Mouse (Mus musculus): ENCODE measurements at regions not wholly inside any gene's neighbourhood (a gene's known extent, or its start where the extent isn't known, plus 50 kb on each side); places are given as distances from the start of the nearest gene placed in this dataset.

- no peaks in the 10 kb centered on the region for H3K27me3 ChIP-seq (ENCODE audit: control insufficient read depth in 1 of 2, insufficient read depth in 2 of 2, low read length in 2 of 2)
- no peaks in the 10 kb centered on the region for H3K36me3 ChIP-seq (ENCODE audit: control insufficient read depth in 1 of 2, insufficient read depth in 2 of 2, low read length in 2 of 2)
- H3K9ac ChIP-seq (ENCODE audit: control insufficient read depth, low read depth, low read length, poor library complexity, severe bottlenecking): no peak overlapping the region
- no peaks in the 10 kb centered on the region for H3K79me2 ChIP-seq (ENCODE audit: control insufficient read depth, insufficient read depth, low read length, poor library complexity)
- no peak for DNase-seq (ENCODE audit: low read depth, low spot score)
- H3K4me1 ChIP-seq (ENCODE audit: control insufficient read depth in 1 of 2, insufficient read depth in 2 of 2, low read length in 2 of 2): no peaks in the 10 kb centered on the region
- TF ChIP-seq MXI1 (IDR thresholded peaks at IDR 0.05; ENCODE audit: low read depth, low read length) (no peak), TAL1 (IDR thresholded peaks at IDR 0.05; ENCODE audit: low read length) (no peak), EP300 (IDR thresholded peaks at IDR 0.05; ENCODE audit: low read depth in 1 of 2, low read length in 2 of 2) (no peak), ZNF384 (IDR thresholded peaks at IDR 0.05; ENCODE audit: low read depth, low read length) (no peak)
- H3K27ac ChIP-seq (ENCODE audit: control insufficient read depth, low read depth, low read length): no peak overlapping the region
- no peak overlapping the region for H3K4me3 ChIP-seq (ENCODE audit: control insufficient read depth in 1 of 2, insufficient read depth in 1 of 2, low read depth in 2 of 2, low read length in 2 of 2)
- no peaks in the 10 kb centered on the region for H3K9me3 ChIP-seq (replicated peaks; ENCODE audit: insufficient read depth, low read length)
Observed at GRCm38 (mm10) chr10:91572796-91573195, 391.7 kb upstream of the Tmpo start.

GRCm38 (mm10) chr10:91569046-91569445, 387.9 kb upstream of the Tmpo start:
- TF ChIP-seq CHD2 (IDR thresholded peaks at IDR 0.05; ENCODE audit: low read length) (no peak), USF2 (IDR thresholded peaks at IDR 0.05; ENCODE audit: borderline replicate concordance in 1 of 2, insufficient read depth in 1 of 2, low read depth in 1 of 2, low read length in 2 of 2) (no peak), MAZ (IDR thresholded peaks at IDR 0.05; ENCODE audit: low read depth, low read length) (no peak), ZKSCAN1 (IDR thresholded peaks at IDR 0.05; ENCODE audit: low read depth, low read length) (no peak), ZC3H11A (IDR thresholded peaks at IDR 0.05; ENCODE audit: low read depth, low read length) (no peak), SIN3A (IDR thresholded peaks at IDR 0.05; ENCODE audit: low read length) (no peak), MAFK (IDR thresholded peaks at IDR 0.05; ENCODE audit: borderline replicate concordance, low read depth, low read length) (no peak), TAL1 (IDR thresholded peaks at IDR 0.05; ENCODE audit: low read length) (no peak), TCF12 (IDR thresholded peaks at IDR 0.05; ENCODE audit: low read depth, low read length) (no peak)
- no peak overlapping the region for H3K4me3 ChIP-seq (ENCODE audit: control insufficient read depth in 1 of 2, insufficient read depth in 1 of 2, low read depth in 2 of 2, low read length in 2 of 2)

GRCm38 (mm10) chr10:91566116-91566774, 385.1 kb upstream of the Tmpo start:
- Histone ChIP-seq H3K9ac (ENCODE audit: control insufficient read depth, low read depth, low read length, poor library complexity, severe bottlenecking) (no peak overlapping the region), H3K9me3 (replicated peaks; ENCODE audit: insufficient read depth, low read length) (no peaks in the 10 kb centered on the region), H3K27ac (ENCODE audit: control insufficient read depth, low read depth, low read length) (no peak overlapping the region), H3K4me3 (ENCODE audit: control insufficient read depth in 1 of 2, insufficient read depth in 1 of 2, low read depth in 2 of 2, low read length in 2 of 2) (no peak overlapping the region), H3K36me3 (ENCODE audit: control insufficient read depth in 1 of 2, insufficient read depth in 2 of 2, low read length in 2 of 2) (no peaks in the 10 kb centered on the region), H3K27me3 (ENCODE audit: control insufficient read depth in 1 of 2, insufficient read depth in 2 of 2, low read length in 2 of 2) (no peaks in the 10 kb centered on the region), H3K79me2 (ENCODE audit: control insufficient read depth, insufficient read depth, low read length, poor library complexity) (no peaks in the 10 kb centered on the region), H3K4me1 (ENCODE audit: control insufficient read depth in 1 of 2, insufficient read depth in 2 of 2, low read length in 2 of 2) (no peaks in the 10 kb centered on the region)
- DNase-seq (ENCODE audit: low read depth, low spot score): no peak
- no peak for TF ChIP-seq SMC3 (IDR thresholded peaks at IDR 0.05; ENCODE audit: low read depth, low read length)
- TF ChIP-seq MAFK (IDR thresholded peaks at IDR 0.05; ENCODE audit: borderline replicate concordance, low read depth, low read length): no peak
- TF ChIP-seq MXI1 (IDR thresholded peaks at IDR 0.05; ENCODE audit: low read depth, low read length): no peak
- no peak for TF ChIP-seq ZC3H11A (IDR thresholded peaks at IDR 0.05; ENCODE audit: low read depth, low read length)
- TF ChIP-seq CHD2 (IDR thresholded peaks at IDR 0.05; ENCODE audit: low read length): no peak
- no peak for TF ChIP-seq ETS1 (IDR thresholded peaks at IDR 0.05; ENCODE audit: low read depth, low read length)
- TF ChIP-seq KAT2A (conservative IDR thresholded peaks at IDR 0.05; ENCODE audit: low read depth, low read length): no peak

More at GRCm38 (mm10) chr10:91569046-91569445, 387.9 kb upstream of the Tmpo start:
- no peaks in the 10 kb centered on the region for H3K79me2 ChIP-seq (ENCODE audit: control insufficient read depth, insufficient read depth, low read length, poor library complexity)
- H3K9me3 ChIP-seq (replicated peaks; ENCODE audit: insufficient read depth, low read length): no peaks in the 10 kb centered on the region
- H3K27me3 ChIP-seq (ENCODE audit: control insufficient read depth in 1 of 2, insufficient read depth in 2 of 2, low read length in 2 of 2): no peaks in the 10 kb centered on the region
- no peak for DNase-seq (ENCODE audit: low read depth, low spot score)
- H3K27ac ChIP-seq (ENCODE audit: control insufficient read depth, low read depth, low read length): no peak overlapping the region
- no peak overlapping the region for H3K9ac ChIP-seq (ENCODE audit: control insufficient read depth, low read depth, low read length, poor library complexity, severe bottlenecking)
- no peaks in the 10 kb centered on the region for H3K4me1 ChIP-seq (ENCODE audit: control insufficient read depth in 1 of 2, insufficient read depth in 2 of 2, low read length in 2 of 2)
- H3K36me3 ChIP-seq (ENCODE audit: control insufficient read depth in 1 of 2, insufficient read depth in 2 of 2, low read length in 2 of 2): no peaks in the 10 kb centered on the region
